Mouse (Mus musculus): Measurements from ENCODE around the gene 9430015G10Rik. TPM values are rescaled to one million over a fixed set of nuclear protein-coding genes. Genes with fewer than 3 reads are reported as not detected.

Gene 9430015G10Rik
- polyA plus RNA-seq, 1 experiment from 2014 or later, result 3.9 TPM

DNA sequence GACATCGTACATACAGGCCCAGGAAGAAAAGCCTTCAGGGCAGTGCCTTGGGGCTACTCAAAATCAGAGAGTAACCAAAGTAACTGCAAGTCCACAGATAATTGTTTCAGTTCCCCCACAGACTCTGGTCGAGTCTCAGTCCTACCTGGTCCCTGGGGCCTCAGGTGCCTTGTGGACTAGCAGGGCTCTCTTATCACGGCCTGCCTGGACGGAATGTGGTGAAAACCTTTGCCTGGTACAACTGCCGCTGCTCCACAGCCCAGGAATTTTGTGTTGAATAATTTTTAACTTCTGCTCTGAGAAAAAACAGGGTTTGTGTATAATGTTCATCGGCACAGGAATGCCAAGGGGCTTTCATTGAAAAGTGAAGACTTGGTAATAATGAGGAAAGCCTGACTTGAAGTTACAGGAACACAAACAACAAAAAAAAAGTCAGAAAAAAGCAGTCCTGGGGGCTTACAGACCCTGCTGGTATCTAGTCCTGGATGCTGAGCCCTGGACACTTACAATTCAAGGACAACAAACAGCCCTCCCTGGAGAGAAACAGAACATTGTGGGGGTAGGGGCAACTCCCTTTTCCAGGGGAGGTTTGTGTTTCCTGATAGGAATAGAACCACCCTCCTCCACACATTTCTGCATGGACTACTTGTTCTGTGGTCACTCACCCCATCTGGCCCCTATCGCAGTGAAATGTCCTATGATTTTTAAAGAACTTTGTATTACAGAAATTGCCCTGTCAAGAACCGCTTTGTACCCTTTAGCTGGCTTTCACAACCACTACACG, 25.5 kb upstream of the 9430015G10Rik start:
- Histone ChIP-seq H3K36me3 (ENCODE audit: inconsistent target) (no peaks in the 10 kb centered on the region), H3K4me3 (ENCODE audit: inconsistent target) (no peak overlapping the region), H3K79me2 (ENCODE audit: inconsistent target) (no peaks in the 10 kb centered on the region), H3K27ac (no peak overlapping the region)
- WGBS (ENCODE audit: missing documents), result 88% methylated on average over 9 of the region's 9 CpGs

DNA sequence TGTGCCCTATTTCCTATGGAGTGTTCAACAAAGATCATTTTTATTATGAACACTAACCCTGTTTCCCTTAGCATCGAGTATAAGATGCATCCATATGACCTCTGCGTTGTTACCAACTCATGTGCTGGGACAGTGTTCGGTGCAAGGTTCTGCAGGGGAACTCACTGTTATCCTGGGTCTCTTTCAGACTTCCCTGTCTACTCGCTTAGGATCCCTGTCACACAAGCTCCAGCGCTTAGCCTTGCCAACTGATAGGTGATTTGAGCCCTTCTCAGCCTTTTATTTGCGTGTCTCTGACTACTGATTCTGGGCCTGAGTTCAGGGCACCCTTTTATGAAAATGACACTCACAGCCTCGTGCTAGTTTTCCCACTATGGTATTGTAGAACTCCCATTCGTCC, 24.5 kb upstream of the 9430015G10Rik start:
- Histone ChIP-seq H3K4me3 (ENCODE audit: inconsistent target) (no peak overlapping the region), H3K27ac (no peak overlapping the region), H3K36me3 (ENCODE audit: inconsistent target) (no peaks in the 10 kb centered on the region), H3K79me2 (ENCODE audit: inconsistent target) (no peaks in the 10 kb centered on the region)
- 96% methylated on average over 7 of the region's 8 CpGs for WGBS (ENCODE audit: missing documents)

- Histone ChIP-seq H3K27ac (no peak overlapping the region), H3K79me2 (ENCODE audit: inconsistent target) (no peaks in the 10 kb centered on the region)
- WGBS (ENCODE audit: missing documents), result 3% methylated on average over 4 of the region's 5 CpGs
Observed at GRCm38 (mm10) chr4:156087398-156088087, 22.2 kb upstream of the 9430015G10Rik start.

DNA sequence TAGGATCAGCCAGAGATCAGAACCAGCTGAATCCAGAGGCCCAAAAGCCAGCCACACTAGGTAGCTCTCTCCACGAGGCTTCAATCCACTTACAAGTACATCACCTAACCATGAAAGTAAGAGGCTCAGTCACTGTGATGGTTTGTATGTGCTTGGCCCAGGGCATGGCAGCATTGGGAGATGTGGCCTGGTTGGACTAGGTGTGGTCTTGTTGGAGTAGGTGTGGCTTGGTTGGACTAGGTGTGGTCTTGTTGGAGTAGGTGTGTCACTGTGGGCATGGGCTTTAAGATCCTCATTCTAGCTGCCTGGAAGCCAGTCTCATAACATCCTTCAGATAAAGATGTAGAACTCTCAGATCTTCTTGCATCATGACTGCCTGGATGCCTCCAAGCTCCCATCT, 18.5 kb upstream of the 9430015G10Rik start:
- no peaks in the 10 kb centered on the region for H3K79me2 ChIP-seq (ENCODE audit: inconsistent target)
- H3K27ac ChIP-seq, result no peak overlapping the region
- H3K36me3 ChIP-seq (ENCODE audit: inconsistent target), result no peaks in the 10 kb centered on the region
- H3K4me3 ChIP-seq (ENCODE audit: inconsistent target), result no peak overlapping the region
- 90% methylated on average over 1 of the region's 1 CpGs for WGBS (ENCODE audit: missing documents)

More at GRCm38 (mm10) chr4:156087398-156088087, 22.2 kb upstream of the 9430015G10Rik start:
- H3K36me3 ChIP-seq (ENCODE audit: inconsistent target), result no peaks in the 10 kb centered on the region
- H3K4me3 ChIP-seq (ENCODE audit: inconsistent target), result no peak overlapping the region

DNA sequence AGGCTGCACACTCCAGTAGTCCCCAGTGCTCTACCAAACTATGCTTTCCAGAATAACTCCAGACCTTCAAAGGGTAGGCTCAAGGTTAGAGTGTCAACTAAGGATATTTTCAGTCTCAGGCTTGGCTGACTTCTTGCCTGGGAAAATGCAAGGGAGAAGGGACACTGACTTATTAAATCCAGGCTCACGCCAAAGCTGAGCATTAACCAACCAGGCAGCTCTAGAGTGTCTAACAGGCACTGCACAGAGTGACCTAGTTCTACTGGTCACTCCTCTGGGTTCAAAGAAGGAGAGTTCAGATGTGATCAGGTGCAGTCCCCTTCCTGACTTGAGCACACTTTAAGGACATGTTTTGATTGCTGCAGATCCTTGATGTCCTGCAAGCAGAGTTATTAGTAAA, 17.0 kb upstream of the 9430015G10Rik start:
- H3K27ac ChIP-seq, result no peak overlapping the region
- H3K79me2 ChIP-seq (ENCODE audit: inconsistent target), result no peaks in the 10 kb centered on the region
- no peak overlapping the region for H3K4me3 ChIP-seq (ENCODE audit: inconsistent target)
- H3K36me3 ChIP-seq (ENCODE audit: inconsistent target), result no peaks in the 10 kb centered on the region
- WGBS (ENCODE audit: missing documents), result 100% methylated on average over 1 of the region's 1 CpGs

- Histone ChIP-seq H3K27ac (no peak overlapping the region), H3K4me3 (ENCODE audit: inconsistent target) (no peak overlapping the region), H3K79me2 (ENCODE audit: inconsistent target) (no peaks in the 10 kb centered on the region), H3K36me3 (ENCODE audit: inconsistent target) (no peaks in the 10 kb centered on the region)
- 88% methylated on average over 5 of the region's 5 CpGs for WGBS (ENCODE audit: missing documents)
Observed at GRCm38 (mm10) chr4:156093758-156094157, 16.0 kb upstream of the 9430015G10Rik start.

- 86% methylated on average over 1 of the region's 1 CpGs for WGBS (ENCODE audit: missing documents)
- Histone ChIP-seq H3K79me2 (ENCODE audit: inconsistent target) (no peaks in the 10 kb centered on the region), H3K27ac (no peak overlapping the region), H3K4me3 (ENCODE audit: inconsistent target) (no peak overlapping the region), H3K36me3 (ENCODE audit: inconsistent target) (no peaks in the 10 kb centered on the region)
Observed at GRCm38 (mm10) chr4:156096191-156096590, 13.6 kb upstream of the 9430015G10Rik start.

GRCm38 (mm10) chr4:156097770-156098366, 11.9 kb upstream of the 9430015G10Rik start:
- 92% methylated on average over 9 of the region's 9 CpGs for WGBS (ENCODE audit: missing documents)
- H3K4me3 ChIP-seq (ENCODE audit: inconsistent target), result no peak overlapping the region
- H3K79me2 ChIP-seq (ENCODE audit: inconsistent target), result no peaks in the 10 kb centered on the region
- no peak overlapping the region for H3K27ac ChIP-seq
- no peaks in the 10 kb centered on the region for H3K36me3 ChIP-seq (ENCODE audit: inconsistent target)

GRCm38 (mm10) chr4:156099427-156099826, 10.4 kb upstream of the 9430015G10Rik start:
- no peaks in the 10 kb centered on the region for H3K79me2 ChIP-seq (ENCODE audit: inconsistent target)
- H3K4me3 ChIP-seq (ENCODE audit: inconsistent target), result no peak overlapping the region
- WGBS (ENCODE audit: missing documents), result 78% methylated on average over 6 of the region's 6 CpGs
- H3K27ac ChIP-seq, result no peak overlapping the region
- H3K36me3 ChIP-seq (ENCODE audit: inconsistent target), result no peaks in the 10 kb centered on the region

GRCm38 (mm10) chr4:156100501-156100900, 9.3 kb upstream of the 9430015G10Rik start:
- Histone ChIP-seq H3K27ac (no peak overlapping the region), H3K79me2 (ENCODE audit: inconsistent target) (no peaks in the 10 kb centered on the region), H3K4me3 (ENCODE audit: inconsistent target) (no peak overlapping the region), H3K36me3 (ENCODE audit: inconsistent target) (no peaks in the 10 kb centered on the region)
- 85% methylated on average over 5 of the region's 5 CpGs for WGBS (ENCODE audit: missing documents)

- WGBS (ENCODE audit: missing documents), result 29% methylated on average over 3 of the region's 3 CpGs
- no peak overlapping the region for H3K27ac ChIP-seq
- H3K4me3 ChIP-seq (ENCODE audit: inconsistent target), result no peak overlapping the region
- H3K36me3 ChIP-seq (ENCODE audit: inconsistent target), result no peaks in the 10 kb centered on the region
- no peaks in the 10 kb centered on the region for H3K79me2 ChIP-seq (ENCODE audit: inconsistent target)
Observed at GRCm38 (mm10) chr4:156101481-156101903, 8.3 kb upstream of the 9430015G10Rik start.

DNA sequence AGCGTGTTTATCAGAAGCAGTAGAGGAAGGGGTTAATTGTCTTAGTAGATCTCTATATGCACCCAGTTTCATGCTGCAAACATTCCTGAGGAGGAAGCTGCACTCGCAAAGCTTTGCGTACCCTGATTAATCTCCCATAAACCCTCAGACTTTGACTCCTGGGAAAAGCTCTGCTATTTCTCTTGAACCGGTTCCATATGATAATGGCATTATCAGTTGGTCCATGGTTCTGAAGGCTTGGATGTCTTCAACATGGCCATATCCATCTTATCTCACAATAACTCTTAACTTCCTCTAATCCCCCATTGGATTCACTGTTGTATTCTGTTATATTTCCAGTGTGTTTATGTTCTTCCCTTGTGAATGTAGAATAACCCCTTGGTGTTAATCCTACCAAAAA, 6.4 kb upstream of the 9430015G10Rik start:
- no peak overlapping the region for H3K4me3 ChIP-seq (ENCODE audit: inconsistent target)
- H3K79me2 ChIP-seq (ENCODE audit: inconsistent target), result no peaks in the 10 kb centered on the region
- no peak overlapping the region for H3K27ac ChIP-seq
- no peaks in the 10 kb centered on the region for H3K36me3 ChIP-seq (ENCODE audit: inconsistent target)
- WGBS (ENCODE audit: missing documents), result 95% methylated on average over 4 of the region's 4 CpGs

DNA sequence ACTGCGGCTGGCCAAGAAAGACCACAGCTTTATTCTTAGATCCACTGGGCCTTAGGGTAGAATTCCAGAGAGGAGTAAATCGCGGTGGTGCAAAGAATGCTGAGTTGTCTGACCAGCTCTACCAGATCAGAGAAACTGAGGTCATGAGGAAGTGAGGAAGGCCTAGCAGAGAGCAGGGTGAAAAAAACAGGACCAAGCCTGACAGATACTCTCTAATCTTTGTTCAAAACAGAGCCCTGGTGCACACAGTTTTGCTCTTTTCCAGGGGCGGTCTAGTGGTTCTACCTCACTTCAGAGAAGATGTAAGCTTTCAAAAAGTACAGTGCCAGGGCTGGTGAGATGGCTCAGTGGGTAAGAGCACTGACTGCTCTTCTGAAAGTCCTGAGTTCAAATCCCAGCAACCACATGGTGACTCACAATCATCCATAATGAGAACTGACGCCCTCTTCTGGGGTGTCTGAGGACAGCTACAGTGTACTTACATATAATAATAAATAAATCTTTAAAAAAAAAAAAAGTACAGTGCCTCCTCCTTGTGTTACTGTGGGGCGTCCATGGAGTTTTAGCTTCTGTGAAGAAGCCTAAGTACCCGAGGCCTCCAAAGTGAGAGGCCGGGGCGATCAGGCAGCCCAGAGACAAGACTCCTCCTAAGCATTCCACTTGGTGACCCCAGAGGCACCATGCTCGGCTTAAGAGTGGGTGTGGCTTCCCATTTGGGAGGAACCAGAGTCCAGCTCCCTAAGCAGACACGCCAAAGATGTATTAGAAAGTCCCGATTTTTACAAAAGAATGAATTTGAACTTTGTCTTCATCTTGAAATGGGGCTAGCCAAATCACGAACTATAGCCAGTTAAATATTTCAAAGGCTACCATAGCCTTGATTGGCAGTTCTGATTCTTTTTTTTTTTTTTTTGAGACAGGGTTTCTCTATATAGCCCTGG, 906 bp upstream of the 9430015G10Rik start:
- H3K4me3 ChIP-seq (ENCODE audit: inconsistent target), result peak overlapping the region; percentile 85
- 16% methylated on average over 11 of the region's 13 CpGs for WGBS (ENCODE audit: missing documents)

GRCm38 (mm10) chr4:156124077-156124476, 14.3 kb downstream of the 9430015G10Rik start:
- H3K36me3 ChIP-seq (ENCODE audit: inconsistent target), result peaks cover 10% of the 10 kb centered on the region; the same call in 1 of the 2 replicates
- H3K4me3 ChIP-seq (ENCODE audit: inconsistent target), result no peak overlapping the region
- no peak overlapping the region for H3K27ac ChIP-seq
- WGBS (ENCODE audit: missing documents), result 93% methylated on average over 7 of the region's 7 CpGs
- H3K79me2 ChIP-seq (ENCODE audit: inconsistent target), result no peaks in the 10 kb centered on the region

More for the DNA sequence above, 906 bp upstream of the 9430015G10Rik start:
- peak overlapping the region; percentile 79 for H3K27ac ChIP-seq
- H3K36me3 ChIP-seq (ENCODE audit: inconsistent target), result no peaks in the 10 kb centered on the region
- H3K79me2 ChIP-seq (ENCODE audit: inconsistent target), result peaks cover 17% of the 10 kb centered on the region; the same call in 1 of the 2 replicates

Data from macrophage (primary cell).